Mouse (Mus musculus): ENCODE measurements around the gene Otub1.

GRCm38 (mm10) chr19:7172051-7172866 is 33.9 kb downstream of the Otub1 start:
- TF ChIP-seq CTCF (IDR thresholded peaks at IDR 0.05; ENCODE audit: low read depth): no peak
- TF ChIP-seq EP300 (IDR thresholded peaks at IDR 0.05; ENCODE audit: low read depth): no peak
